ENCODE assay signal across 10 mouse cellular contexts in genomic region chr17:66510221-66510683, GRCm38 (mm10). TPM values are rescaled to one million over a fixed set of nuclear protein-coding genes. Genes with fewer than 3 reads are reported as not detected.
DNase-seq lines count a peak whose midpoint lies in the region; ATAC-seq and TF ChIP-seq lines count a peak whose summit lies in the region.
"Had no signal": no experiment of that assay in that cellular context is flagged by ENCODE, and none has a peak within 500 bp of the region (broad histone marks: within the 10 kb centered on the region; RNA-seq: fewer than 3 reads in every experiment).

No protein-coding gene starts in this region.

- 0 out of 2 replicates have a peak, but pooled peaks cover 3% of the 10 kb centered on the region for H3K36me3 ChIP-seq in forebrain, embryonic 15.5 days
- H3K36me3 ChIP-seq in myocyte (ENCODE audit: control insufficient read depth, insufficient read depth): peaks cover 7% of the 10 kb centered on the region

- H3K79me2 ChIP-seq in myocyte (ENCODE audit: control insufficient read depth, insufficient read depth): peaks cover 50% of the 10 kb centered on the region

- H3K4me2 ChIP-seq in forebrain, embryonic 15.5 days (replicated peaks): no peak overlapping the region
- H3K4me2 ChIP-seq in myocyte (ENCODE audit: low read depth): peak overlapping the region; percentile 46
- H3K4me2 ChIP-seq: embryonic facial prominence, embryonic 15.5 days had no signal

- DNase-seq in gastrocnemius, postnatal 25 days: peak; percentile 9
- DNase-seq in gastrocnemius, postnatal 4 days (ENCODE audit: low spot score in 2 of 2): no peak
- DNase-seq in Muller cell, postnatal 12 days (ENCODE audit: inconsistent ontology term): peak; percentile 79
- peak; percentile 53 for DNase-seq in kidney, postnatal 10 days
- DNase-seq in cerebellum, adult 8-10 months: no peak
- no peak for DNase-seq in frontal cortex, postnatal 14 days (ENCODE audit: low spot score in 2 of 2)

- no peak overlapping the region for H3K27ac ChIP-seq in forebrain, embryonic 15.5 days (replicated peaks)
- H3K27ac ChIP-seq: embryonic facial prominence, embryonic 15.5 days had no signal

- WGBS in forebrain, embryonic 15.5 days: 53% methylated on average over 10 of the region's 10 CpGs

- ATAC-seq in forebrain, embryonic 15.5 days (replicated peaks): peak; percentile 37; the same call in 1 of the 2 replicates

- H3K4me3 ChIP-seq in forebrain, embryonic 15.5 days: no peak overlapping the region
- no peak overlapping the region for H3K4me3 ChIP-seq in myocyte
- H3K4me3 ChIP-seq: embryonic facial prominence, embryonic 15.5 days had no signal

- H3ac ChIP-seq in myocyte (ENCODE audit: control insufficient read depth, insufficient read length): no peak overlapping the region

- H3K4me1 ChIP-seq in forebrain, embryonic 15.5 days: 0 out of 2 replicates have a peak, but pooled peaks cover 3% of the 10 kb centered on the region

- H3K9me3 ChIP-seq in forebrain, embryonic 15.5 days: no peaks in the 10 kb centered on the region
- H3K9me3 ChIP-seq: embryonic facial prominence, embryonic 15.5 days had no signal

- no peak overlapping the region for H3K9ac ChIP-seq in forebrain, embryonic 15.5 days (replicated peaks)
- H3K9ac ChIP-seq: embryonic facial prominence, embryonic 15.5 days had no signal

- no peak for TF ChIP-seq POLR2A in myocyte (IDR thresholded peaks at IDR 0.05; ENCODE audit: insufficient read length, low read depth)

- H3K27me3 ChIP-seq in forebrain, embryonic 15.5 days: no peaks in the 10 kb centered on the region
- no peaks in the 10 kb centered on the region for H3K27me3 ChIP-seq in myocyte (ENCODE audit: control insufficient read depth, insufficient read depth, insufficient read length)
- H3K27me3 ChIP-seq: CH12.LX; embryonic facial prominence, embryonic 15.5 days had no signal

TF ChIP-seq in myocyte, 11 proteins besides CTCF, POLR2A, EP300 and RAD21:
- TF ChIP-seq USF1 (IDR thresholded peaks at IDR 0.05; ENCODE audit: low read depth) (no peak), E2F4 (IDR thresholded peaks at IDR 0.05; ENCODE audit: insufficient read depth) (no peak), REST (IDR thresholded peaks at IDR 0.05; ENCODE audit: insufficient read depth, insufficient read length) (no peak), SRF (IDR thresholded peaks at IDR 0.05; ENCODE audit: control insufficient read depth, insufficient read length, low read depth) (no peak), MAX (IDR thresholded peaks at IDR 0.05; ENCODE audit: low read depth) (no peak), TCF12 (IDR thresholded peaks at IDR 0.05; ENCODE audit: insufficient read depth, poor library complexity, severe bottlenecking) (no peak), POLR2AphosphoS2 (IDR thresholded peaks at IDR 0.05; ENCODE audit: insufficient read length, low read depth) (no peak)
TF ChIP-seq in myocyte: peak in this region for 0.

RNA-seq across cellular contexts. Expression of gene Rab12, which starts 9.3 kb away (rescaled TPM):
- 100 to 1,000 TPM; 131 to 163 TPM for total RNA-seq in gastrocnemius, postnatal 25 days (2021)
- total RNA-seq in gastrocnemius, postnatal 4 days (2021): 100 to 1,000 TPM; 119 to 128 TPM
- polyA plus RNA-seq in forebrain, embryonic 15.5 days (2015; fragmentation: Nextera tagmentation; extraction: Ambion mirVana): 71.7 and 77.0 TPM in 2 replicates
- 46.9 TPM for polyA plus RNA-seq in myocyte (2012; fragmentation: generic; extraction: Trizol)

Comparison
In these comparisons a context has a peak if more than half of its experiments do, and no peak if none do; other contexts are left out.
1. DNase-seq: peak in gastrocnemius, postnatal 25 days (single experiment), Muller cell, postnatal 12 days (single experiment) and kidney, postnatal 10 days (single experiment); none in gastrocnemius, postnatal 4 days (0 of 2), cerebellum, adult 8-10 months (single experiment) and frontal cortex, postnatal 14 days (0 of 2).